Mouse (Mus musculus) heart, adult 9 months (tissue): ENCODE measurements around the gene Fabp6.

Experiments used
- DNase-seq, 2 experiments: peaks; one replicate each; pipeline ENCODE4 v3.0.0; 2022; ENCODE audit warnings: low spot score in 2 of 2

Fabp6 gene

DNA sequence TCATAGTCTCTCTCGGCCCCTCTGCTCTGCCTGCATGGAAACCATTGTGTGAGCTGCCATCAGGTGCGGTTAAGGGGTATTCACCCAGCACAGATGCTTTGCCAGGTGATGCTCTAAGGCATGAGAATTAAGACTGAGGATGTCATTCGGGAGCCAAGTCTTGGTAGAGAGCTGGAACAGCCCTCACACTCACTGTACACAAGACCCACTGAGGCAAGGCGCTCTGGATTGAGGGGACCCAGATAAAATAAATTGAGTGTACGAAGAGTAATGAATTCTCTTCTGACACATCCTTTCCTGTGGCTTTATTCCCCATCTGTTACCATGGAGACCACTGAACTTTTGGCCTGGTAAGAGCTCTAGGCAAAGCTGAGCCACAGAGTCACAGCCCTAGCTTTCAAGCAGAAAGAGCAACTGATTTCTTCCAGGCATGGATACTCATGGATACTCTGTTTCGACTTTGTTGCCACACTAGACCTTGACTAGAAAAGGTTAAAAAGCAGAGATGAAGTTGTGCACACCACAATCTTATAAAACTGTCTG, 11.7 kb downstream of the Fabp6 start:
- DNase-seq, result no peak

GRCm38 (mm10) chr11:43586324-43587090, 14.8 kb downstream of the Fabp6 start, which contains the start of gene 4933415A04Rik:
4933415A04Rik (plus strand) TSS chr11:43587040.
- peak; percentile 37 to 68 for DNase-seq

GRCm38 (mm10) chr11:43585211-43586005, 15.9 kb downstream of the Fabp6 start:
- no peak for DNase-seq

DNA sequence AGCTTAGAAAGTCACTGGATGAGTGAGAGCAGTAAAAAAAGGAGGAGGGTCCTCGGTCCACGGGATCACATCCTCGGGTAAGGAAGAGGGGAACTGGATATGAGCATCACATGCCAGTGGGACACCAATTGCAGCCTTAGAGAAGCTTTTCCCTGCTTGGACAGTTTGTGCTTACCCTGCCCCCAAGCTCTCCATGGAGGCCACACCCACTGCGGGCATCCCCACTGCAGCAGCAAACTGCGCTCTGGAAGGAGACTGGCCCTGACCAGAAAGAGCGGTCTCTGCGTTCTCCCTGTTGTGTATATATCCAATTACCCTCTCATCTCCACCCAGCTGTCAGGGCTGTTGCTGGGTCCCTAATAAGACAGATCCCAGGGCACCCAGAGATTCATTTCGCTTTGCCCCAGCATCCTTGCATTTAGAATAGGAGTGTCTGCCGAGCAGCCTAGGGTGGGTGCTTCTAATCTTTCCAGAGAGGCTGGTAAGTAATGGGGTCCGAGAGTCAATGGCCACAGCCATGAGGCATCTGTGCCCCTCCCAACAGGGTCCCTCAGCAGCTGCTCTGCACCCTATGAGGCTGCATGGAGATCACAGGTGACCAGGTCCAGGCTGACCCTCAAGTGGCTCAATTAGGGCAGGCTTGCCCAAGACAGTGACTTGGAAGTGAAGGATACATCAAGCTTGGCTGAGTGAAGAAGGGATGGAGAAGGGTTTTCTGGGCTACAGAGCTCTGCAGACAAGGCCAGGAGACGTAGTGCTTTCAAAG, 23.4 kb downstream of the Fabp6 start:
- DNase-seq, result no peak

GRCm38 (mm10) chr11:43575376-43576151, 25.8 kb downstream of the Fabp6 start:
- no peak for DNase-seq

DNA sequence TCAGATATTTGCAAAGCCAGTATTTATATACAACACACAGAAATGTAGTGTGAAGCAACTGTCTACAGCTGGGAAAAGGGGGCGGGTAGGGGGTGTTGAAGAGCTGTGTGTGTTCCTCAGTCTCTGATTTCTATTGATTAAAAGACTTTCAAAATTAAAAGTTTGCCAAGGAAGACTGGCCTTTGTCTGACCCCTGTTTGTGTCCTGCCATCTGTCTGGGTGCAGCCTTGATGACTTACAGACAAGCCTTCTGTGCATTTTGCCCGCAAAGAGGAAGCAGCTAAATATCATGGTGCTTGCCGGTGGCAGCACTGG, 26.3 kb downstream of the Fabp6 start:
- no peak for DNase-seq

GRCm38 (mm10) chr11:43569595-43569994, 31.7 kb downstream of the Fabp6 start:
- peak; percentile 87 to 88 for DNase-seq

DNA sequence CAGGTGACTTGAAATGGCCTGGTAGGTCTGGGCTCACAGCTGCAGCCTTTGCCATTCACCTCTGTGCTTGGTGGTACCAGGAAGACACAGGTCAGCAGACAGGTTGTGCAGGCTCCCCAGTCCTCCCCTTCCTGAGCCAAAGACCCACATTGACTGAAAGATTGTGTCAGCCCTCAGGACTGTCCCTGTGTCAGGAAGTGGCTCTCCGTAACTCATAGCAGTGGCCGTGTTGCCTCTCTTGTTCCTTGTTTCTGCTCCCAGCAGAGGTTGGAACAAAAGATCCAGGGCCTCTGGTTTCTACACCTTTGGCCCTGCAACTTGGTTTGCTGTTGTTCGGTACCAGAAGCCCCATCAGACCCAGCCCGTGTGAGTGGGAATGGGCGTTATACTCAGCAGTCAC, 32.2 kb downstream of the Fabp6 start:
- no peak for DNase-seq

DNA sequence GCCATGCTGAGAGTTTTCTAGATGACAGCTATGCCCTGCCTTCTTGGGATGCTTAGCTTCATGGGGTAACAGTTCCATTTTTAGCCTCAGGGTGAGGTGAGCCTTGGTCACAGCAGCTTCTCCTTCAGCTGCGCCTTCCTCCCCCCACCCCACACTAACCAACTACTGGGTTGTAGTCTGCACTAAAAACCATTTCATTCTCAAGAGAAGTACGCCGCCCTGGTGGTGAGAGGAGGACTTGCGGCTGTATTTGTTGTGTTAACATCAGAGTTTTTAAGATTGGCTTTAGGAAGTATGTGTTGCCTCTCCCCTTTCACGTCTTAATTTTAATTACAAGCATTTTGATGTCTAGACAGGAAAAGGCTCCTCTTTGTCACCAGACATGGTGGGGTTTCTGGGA, 33.1 kb downstream of the Fabp6 start:
- DNase-seq, result no peak

GRCm38 (mm10) chr11:43566696-43567095, 34.6 kb downstream of the Fabp6 start:
- DNase-seq, result no peak

DNA sequence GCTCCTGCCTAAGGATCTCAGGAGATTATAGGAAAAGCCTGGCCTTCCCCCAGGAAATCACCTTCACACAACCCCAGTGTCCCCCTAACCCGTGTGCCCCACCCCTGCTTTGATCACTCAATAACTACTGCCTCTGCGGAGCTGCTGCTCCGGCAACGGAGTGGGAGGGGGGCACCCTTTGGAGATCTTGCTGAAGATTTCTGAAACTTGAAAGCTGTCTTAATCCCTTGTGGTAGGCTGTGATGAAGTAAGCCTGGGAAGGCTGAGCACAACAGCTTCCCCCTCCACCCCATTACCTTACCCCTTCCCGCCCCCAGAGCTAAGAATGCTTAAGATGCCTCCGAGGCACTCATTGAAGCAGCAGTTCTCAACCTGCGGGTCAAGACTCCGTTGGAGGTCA, 35.5 kb downstream of the Fabp6 start:
- DNase-seq, result no peak

DNA sequence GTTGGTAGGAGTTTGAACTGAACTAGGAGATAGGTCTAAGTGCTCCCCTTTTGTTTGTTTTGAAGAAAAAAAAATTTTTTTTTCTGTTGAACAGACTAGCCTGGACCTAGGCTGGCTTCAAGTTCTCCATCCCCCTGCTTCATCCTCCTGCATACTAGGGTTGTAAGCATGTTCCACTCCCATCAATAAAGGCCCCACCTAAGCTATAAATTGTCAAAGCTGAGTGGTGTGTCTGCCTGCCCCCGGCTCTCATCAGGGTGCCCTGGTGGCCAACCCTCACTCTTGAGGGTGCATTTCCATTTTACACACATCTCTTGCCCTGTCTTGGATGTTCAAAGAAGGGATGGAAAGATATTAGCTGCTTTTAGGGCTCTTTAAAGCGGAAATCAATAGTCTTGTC, 35.9 kb downstream of the Fabp6 start:
- no peak for DNase-seq

GRCm38 (mm10) chr11:43563654-43564244, 37.6 kb downstream of the Fabp6 start:
- no peak for DNase-seq

GRCm38 (mm10) chr11:43559515-43560292, 41.6 kb downstream of the Fabp6 start:
- DNase-seq, result no peak

- no peak for DNase-seq
Observed at GRCm38 (mm10) chr11:43556538-43556937, 44.8 kb downstream of the Fabp6 start.

- no peak for DNase-seq
Observed at GRCm38 (mm10) chr11:43552675-43553074, 48.7 kb downstream of the Fabp6 start.

DNA sequence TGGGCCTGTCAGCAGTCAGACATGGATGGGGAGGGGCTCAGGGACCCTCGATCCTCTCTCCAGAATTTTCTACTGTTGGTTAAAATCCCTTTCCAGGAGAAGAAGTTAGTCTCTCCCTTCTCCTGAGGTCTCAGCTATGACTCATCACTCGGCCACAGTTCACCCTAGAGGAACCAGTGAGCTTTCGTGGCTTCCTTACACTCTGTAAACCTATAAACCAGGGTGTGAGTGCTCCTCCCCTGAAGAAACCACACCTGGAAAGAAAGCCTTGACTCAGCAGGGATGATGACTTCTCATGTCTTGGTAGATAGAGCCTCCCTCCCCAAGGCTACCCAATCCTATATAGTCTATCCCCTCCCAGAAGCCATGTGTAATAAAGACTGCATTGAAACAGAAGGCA, 49.6 kb downstream of the Fabp6 start:
- no peak for DNase-seq

DNA sequence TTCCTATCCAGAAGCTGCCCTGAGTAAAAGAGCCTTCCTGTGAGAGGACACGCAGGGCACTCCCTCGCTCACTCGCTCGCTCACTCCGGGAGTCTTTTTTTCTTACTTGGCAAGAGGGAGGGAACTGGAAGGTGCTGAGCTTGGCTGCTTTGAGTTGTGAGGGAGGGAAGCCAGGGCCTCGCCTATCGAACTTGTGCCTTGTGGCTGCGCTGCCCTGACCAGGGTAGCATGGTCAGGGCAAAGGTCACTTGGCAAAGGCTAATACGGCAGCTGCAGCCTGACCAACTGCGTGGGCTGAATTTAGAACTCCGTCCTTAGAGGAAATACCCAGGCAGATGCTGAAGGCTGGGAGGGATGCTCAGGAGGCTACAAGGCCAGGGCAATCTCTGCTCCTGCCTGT, 51.6 kb downstream of the Fabp6 start:
- peak; percentile 44 to 46 for DNase-seq

DNA sequence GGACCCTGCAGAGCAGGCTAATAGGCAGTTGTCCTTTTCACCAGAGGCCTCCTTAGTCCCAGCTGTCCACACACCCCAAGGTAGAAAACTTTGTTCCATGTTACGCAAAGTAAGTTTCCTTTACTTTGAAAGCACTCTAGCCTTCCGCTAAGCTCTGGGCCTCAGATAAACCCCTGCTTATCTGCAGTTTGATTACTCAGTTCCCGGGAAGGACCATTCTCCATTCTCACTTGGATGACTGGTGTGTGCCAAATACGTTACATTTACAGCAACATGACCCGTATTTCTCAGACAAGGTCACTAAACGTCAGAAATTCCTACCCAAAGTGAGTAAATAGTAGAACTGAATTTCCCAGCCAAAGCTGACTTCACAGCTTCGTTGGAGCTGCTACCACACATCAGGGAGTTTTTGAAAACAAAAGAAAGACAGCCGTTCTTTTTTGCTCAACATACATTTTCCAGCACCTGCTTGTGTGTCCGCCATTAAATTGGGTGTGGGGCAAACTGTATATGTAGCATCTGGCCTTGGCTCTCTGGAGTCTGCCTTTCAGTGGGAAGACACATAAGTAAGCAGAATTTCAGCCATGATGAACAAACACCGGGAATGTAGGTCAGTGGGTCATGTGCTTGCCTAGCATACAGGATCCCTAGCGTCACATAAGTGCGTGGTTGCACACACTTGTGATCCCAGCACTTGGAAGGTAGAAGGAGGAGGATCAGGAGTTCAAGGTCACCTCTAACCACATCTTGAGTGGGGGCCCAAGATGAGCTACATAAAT, 52.5 kb downstream of the Fabp6 start:
- DNase-seq, result no peak
